Mouse (Mus musculus): ENCODE results near the gene Slit3.

The Slit3 gene

DNA sequence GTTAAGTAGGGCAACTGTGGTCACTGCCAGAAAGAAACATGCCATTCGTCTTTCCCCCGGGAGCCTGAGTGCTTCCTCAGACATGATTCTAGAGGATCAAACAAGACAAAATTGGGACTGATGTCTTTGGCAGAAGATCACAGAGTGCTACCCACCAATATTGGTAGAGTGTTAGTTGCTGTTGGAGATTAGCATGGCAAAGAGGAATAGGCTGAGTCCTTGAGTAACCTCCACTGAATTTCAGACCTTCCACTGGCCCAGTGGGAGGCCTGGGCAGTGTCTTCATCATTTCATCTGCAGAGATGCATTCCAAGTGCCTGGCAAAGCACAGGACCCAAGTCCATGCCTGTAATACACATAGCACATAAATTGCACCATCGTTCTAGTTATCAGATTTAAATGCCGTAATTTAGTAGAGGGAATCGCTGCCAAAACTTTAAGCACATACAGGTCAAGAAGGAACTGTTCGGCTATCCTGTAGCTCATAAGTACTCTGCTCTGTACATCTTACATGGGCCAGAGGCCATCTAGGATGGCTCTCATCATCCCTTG, 77.6 kb downstream of the Slit3 start:
- DNase-seq (ENCODE audit: low spot score): no peak

DNA sequence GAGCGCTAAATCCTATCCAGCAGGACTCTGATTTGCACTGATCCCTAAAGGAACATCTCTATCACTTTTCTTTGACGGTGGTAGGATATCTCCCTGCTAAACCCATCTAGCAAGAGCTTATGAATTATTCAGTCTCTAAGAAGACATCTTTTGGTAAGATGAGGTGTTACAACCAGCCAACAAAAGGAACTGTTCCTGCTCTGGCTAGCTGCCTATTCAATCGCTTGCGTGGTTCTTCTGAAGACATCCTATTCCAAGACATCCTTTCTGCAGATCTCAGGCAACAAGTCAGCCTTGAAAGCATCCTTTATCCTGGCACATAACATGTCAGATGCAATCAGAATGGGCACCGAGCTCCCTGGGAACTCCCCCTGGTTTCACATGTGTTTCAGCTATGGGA, 81.3 kb downstream of the Slit3 start:
- no peak for DNase-seq (ENCODE audit: low spot score)

DNA sequence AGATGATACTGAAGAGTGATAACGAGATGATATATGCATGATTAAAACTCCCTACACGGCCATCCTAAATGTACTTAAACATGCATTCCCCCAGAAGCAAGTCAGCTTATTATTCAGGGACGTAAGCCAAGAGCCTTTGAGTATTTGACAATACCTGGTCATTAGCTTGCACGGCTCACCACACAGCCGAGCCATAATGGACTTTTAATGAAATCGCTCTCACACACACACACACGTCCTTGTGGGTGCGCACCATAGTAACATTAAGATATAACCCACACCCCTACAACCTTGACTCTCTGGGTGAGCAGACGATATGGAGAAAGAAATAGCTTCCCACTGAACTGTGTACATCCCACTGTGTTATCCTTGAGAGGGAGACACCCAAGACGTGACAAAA, 82.6 kb downstream of the Slit3 start:
- DNase-seq (ENCODE audit: low spot score): no peak

DNA sequence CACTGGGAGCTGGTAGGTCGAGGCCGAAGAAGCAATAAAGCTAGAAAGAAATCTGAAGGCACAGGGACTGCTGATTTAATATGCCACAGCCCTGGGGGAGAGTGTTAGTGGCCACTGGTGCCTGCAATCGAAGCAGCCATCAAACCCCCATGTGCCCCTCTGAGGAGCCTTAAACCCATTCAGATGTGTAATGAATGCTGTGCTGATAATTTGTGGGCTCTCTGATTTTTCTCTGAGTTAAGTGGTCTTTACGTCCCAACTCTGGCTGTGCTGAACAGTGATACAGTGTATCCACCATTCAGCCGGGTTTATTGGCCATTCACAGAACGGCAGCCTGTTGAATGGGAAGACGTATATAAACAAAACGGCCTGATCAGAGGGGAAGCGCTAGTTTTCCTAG, 83.1 kb downstream of the Slit3 start:
- peak; percentile 62 for DNase-seq (ENCODE audit: low spot score)

DNA sequence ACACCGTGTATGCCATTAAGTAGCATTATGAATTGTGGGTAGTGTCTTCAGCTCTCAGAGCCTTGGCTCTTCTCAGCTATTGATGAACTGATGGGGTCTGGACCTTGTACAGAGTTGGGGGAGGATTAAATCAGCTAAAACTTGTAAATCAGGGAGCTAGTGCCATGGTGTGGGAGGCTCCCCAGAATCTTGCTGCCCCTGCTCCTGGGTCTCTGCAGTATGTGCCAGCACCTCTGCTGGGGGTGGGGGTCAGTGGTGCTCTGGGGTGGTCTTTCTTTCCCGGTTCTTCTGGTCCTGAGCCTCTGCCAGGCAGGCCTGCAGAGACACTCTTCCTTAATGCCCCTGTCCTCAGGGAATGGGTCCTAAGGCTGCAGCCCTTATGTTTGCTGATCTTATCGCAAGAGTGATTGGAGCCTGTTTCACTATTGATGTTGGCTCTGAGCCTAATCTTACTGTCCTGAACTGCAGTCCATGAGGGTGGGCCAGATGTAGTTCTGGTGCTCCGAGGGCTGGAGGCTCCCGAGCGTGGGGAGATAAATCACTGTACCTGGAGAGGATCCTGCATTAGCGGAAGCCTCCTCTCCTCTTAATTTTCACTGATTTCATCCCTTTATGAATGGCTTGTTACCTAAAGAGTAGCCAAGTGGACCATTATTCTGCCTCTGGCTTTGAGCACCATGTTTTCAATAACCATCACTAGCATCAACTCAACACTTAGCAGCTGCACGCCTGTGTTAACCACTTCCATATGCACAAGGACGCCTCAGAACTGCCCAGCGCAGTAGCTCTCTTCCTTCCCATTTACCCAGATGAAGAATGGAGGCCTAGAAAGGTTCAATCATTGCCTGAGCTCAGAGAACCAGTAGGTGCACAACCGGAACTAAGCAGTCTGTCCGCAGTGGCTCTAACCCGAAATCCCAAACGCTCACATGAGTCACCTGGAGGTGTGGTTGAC, 90.0 kb downstream of the Slit3 start:
- no peak for DNase-seq (ENCODE audit: low spot score)

DNA sequence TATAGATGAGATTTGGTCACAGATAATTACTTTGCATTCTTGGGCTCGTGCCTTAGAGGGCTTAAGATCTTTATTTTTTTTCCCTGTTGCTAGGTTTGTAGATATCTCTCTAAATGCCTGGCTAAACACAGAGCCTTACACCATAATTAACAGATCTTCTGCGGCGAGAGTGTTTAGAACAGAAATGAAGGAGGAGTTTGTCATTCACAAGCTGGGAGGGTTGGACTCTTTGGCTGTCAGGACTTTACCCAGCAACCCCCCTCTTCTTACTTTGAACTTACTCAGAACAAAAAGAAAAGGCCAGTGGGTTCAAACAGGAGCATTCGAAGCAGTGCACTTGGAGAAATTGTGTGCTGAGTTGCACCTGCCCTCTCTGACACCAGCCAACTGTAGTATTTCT, 103.0 kb downstream of the Slit3 start:
- no peak for DNase-seq (ENCODE audit: low spot score)

DNA sequence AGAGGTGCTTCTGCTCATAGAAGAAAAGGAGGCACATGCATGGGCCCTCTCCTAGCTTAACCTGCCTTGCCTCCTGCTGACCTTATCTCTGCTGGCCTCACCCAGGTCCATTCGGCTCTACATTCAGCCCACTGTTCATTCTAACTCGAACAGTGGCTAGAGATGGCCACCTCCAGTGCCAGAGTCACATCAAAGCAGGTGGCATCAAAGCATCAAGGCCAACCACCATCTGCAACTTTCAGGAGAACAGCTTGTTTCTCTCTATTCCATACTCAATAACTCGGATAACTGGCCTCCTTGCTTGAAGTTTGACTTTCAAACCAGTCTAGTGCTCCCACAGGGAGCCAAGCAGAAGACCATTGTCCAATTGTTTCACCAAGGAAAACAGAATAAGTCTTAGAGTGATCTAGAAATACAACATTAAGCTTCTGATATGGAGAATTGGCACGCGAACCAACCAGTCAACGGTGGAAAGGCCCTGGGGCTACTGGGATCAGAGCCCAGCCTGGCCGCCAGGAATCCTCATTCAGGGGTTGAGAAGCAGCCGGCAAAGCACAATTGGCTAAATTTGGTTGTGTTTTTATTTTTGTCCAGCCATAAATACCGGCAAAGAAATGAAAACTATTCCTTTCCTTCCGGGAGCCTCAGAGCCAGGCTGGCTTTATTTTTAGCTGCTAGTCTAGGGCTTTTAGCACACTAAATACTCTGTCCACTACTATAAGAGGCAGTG, 110.5 kb downstream of the Slit3 start:
- no peak for DNase-seq (ENCODE audit: low spot score)

DNA sequence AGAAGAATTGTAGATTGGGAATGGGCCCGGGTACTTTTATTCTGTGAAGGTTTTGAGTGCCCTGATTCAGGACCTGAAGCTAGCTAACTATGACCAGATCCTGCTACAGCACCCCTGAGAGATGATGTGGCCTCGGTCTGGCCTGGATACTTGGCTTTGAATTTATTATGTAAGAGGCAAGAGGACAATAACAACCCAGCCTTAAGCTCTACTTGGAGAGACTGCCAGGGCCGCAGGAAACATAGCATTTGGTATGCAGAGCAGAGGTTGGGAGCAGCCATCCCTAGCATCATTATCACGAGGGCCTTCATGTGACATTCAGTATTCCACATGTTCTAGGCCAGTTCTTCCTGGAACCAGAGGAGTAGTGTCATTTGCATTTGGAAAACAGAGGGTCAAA, 111.3 kb downstream of the Slit3 start:
- no peak for DNase-seq (ENCODE audit: low spot score)

DNA sequence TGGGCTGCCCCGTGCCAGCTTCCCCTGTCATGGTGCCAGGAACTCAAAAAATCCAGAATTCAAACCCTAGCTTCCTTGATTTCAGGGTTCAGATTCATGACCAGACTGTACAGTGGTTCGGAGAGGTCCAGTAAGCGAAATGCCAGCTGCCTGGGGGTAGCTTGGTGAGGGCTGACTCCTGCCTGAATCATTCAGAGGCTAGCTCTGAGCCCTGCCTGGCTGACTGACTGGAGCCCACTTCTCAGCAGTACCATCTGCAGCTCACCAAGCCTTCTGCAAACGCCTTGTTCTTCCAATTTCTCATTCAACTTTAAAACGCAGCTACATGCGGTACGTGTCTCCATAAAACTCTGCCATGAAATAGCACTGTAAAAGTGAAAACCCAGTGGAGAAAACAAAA, 120.4 kb downstream of the Slit3 start:
- no peak for DNase-seq (ENCODE audit: low spot score)

DNA sequence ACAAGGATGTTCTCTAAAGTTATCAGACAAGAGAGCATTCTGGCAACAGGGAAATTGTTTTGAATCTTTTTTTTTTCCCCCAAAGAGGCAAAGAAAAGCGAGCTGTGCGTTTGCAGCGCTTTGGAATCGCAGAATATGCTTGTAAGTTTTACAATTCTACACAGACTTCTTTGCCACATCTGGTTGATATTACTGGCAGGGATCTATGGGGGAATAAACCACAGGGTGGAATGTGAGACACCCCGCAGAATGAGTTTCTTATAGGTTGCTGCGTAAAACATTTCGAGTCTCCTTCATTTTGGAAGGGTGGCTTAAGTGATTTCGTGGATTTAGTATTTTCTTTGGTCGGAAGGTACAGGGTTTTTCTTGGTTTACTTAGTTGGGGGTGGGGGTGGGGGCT, 122.6 kb downstream of the Slit3 start:
- no peak for DNase-seq (ENCODE audit: low spot score)

DNA sequence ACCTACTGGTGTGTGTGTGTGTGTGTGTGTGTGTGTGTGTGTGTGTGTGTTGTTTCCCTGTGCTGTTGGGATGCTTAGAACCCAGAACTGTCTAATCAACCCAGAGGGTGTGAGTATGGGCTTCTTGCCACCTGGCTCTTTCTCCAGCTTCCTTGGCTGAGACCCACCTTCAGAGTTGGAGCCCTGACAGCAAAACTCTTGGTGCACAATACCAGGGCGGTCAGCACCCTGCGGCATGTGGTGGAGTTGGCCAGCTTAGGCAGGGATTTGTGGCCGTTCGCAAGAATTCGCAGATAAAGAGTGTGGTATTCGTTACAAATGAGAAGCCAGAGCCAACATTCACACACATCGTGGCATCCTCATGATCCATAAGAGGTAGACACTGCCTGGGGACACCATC, 123.5 kb downstream of the Slit3 start:
- DNase-seq (ENCODE audit: low spot score): no peak

DNA sequence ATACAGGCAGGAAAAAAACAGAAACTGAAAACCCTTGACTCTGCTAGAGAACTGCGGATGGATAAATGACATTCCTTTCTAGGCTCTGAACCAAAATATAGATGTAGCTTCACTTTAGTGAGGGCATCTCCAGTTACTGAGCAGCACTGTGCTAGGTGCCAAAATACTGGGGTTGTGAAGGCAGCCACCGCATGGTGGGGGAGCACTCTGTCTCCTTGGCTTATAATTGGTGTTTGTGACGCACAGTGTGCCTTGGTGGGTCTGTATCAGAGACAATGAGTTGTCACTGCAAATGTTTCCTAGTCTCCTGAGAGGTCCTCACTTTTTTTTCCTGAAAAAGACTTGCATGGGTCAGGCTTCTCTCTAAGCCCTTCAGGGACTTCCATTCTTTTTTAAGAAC, 125.6 kb downstream of the Slit3 start:
- no peak for DNase-seq (ENCODE audit: low spot score)

DNA sequence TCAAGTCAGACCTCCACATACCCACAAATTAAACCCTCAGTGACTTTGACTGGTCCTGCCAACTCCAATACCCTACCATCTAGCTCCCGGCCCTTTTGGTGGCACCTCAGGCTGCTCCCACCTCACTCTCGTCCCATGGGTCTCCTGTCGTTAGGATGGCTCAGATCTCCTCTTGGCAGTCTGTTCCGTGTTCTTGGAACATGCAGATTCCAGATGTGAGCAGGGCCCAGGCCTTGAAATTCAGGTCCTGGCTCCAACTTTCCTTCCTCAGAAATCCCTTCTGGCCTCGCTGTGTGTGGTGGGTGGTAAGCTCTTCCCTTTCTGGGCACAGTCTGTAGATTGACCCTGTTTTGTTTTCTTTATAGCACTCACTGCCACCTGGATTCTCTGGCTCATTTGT, 127.1 kb downstream of the Slit3 start:
- DNase-seq (ENCODE audit: low spot score): no peak

DNA sequence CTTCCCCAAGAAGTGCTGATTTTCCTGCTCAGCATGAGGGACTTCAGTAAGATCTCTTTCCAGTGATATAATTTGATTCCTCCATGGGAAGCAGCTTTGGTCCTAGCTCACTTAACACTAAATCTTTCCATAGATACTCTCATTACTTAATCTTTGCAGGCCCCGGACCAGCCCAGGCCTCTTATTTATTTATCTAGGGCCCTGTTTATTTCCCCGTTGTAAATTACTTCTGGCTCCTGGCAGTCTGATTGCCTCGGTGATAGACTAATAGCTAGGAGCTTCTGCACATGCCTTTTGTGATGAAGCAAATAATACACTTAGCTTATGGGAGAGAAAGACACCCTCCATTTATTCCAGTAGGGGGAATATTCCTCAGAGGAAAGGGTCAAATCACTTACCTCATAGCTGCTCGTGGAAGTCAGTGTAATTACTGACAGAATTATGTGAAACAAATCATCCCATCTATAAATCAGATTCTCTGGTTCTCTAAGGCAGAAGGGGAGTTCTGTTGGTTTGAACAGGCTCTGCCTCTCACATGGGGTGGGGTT, 129.9 kb downstream of the Slit3 start:
- DNase-seq (ENCODE audit: low spot score): no peak

DNA sequence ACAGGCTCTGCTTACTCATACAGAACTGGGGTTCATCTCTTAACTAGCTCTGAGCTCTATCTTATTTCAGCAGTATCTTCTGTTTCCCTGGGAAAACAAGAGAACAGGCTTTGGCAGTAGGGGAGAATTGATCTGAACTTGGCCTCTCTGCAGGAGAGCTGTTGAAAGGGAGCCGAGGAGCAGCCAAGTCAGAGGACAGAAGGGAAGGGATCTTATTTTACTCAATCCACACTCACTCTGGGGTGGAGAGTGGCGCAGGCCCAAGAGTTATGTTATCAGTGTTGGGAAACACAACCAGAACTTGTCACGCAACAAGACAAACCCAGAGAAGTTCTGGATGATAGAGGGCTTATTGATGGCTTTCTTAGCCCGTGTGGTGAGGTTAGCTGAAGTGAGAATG, 130.9 kb downstream of the Slit3 start:
- DNase-seq (ENCODE audit: low spot score): no peak

DNA sequence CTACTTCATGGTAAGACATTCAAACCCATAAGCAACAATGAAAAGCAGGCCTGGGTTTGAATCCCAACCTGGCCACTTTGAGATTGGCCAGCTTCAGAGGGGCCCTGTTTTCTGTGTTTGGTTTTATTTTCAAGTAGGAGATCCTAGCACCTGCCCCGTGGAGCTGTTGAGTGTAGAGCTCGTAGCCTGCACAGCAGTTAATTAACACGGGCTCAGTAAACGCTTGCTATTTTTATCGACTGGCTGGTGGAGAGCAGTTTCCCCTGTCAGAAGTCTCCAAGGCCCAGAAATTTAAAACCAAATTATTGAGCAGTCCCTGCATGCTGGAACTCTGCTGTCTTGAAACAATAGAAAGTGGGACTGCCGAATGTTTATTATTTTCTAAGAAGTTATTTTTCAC, 136.3 kb downstream of the Slit3 start:
- no peak for DNase-seq (ENCODE audit: low spot score)

DNA sequence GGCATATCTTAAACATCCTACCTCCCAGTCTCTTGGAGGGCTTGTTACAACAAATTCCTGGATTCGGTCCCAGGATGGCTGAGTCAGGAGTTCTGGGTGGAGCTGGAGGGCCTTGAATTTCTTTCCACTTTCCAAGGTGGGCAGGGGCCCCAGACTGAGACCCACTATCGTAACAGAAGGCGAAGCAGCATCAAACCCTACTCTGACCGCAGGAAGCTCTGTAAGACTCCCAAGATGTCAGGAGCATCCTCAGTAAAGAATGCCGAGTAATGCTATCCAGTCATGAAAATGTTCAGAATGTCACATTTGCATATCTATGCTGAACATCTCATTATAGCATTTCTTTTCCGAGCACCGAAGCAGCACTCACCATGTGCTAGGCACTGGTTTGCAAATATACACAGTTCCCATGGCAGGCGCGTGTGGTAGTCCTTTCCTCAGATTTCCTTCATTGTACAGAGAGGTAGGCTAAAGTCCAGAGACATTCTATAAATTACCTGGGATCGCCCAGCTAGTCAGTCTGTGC, 140.6 kb downstream of the Slit3 start:
- no peak for DNase-seq (ENCODE audit: low spot score)

DNA sequence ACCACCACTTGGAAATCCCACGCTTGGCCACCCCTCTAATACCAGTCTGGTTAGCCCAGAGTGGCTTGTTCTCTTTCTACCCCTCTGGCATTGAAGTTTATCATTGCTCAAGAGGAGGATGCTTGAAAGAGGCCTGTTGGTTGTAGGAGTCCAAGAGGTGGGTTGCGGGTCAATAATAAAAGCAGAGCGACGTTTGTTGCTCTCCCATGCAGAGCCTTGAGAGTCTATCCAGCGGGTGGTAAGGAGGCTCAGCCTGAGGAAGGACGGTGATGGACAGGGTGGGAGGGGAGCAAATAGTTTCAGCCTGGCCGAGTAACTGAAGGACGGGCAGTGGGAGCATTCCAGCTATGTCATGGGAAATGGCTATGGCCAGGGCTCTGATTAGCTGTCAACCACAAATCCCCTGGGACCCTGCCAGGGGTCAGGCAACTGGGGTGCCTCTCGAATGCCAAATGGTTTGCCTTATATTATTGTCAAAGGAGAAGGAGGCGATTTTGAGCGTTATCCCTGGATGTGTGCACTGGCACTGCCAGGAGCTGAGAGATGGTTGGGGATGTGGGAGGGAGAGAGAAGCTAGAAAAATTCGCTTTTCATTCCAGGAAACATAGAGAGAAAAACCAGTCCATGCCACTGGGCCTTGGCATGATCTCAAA, 141.4 kb downstream of the Slit3 start:
- no peak for DNase-seq (ENCODE audit: low spot score)

DNA sequence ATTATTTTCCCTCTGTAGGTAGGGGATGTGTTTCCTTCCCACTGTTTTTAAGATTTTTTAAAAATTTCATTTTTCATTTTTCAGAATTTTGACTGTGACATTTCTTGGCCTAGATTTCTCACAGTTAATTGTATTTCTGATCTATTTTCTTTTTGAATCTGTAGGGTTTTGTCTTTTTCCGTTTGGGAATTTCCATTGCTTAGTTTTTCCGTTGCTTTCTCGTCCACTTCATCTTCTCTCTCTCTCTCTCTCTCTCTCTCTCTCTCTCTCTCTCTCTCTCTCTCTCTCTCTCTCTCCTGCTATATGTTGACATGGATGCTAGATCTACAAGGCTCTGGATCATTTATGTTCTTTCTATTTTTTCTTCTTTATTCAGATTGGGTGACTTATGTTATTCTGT, 143.7 kb downstream of the Slit3 start:
- DNase-seq (ENCODE audit: low spot score): no peak

DNA sequence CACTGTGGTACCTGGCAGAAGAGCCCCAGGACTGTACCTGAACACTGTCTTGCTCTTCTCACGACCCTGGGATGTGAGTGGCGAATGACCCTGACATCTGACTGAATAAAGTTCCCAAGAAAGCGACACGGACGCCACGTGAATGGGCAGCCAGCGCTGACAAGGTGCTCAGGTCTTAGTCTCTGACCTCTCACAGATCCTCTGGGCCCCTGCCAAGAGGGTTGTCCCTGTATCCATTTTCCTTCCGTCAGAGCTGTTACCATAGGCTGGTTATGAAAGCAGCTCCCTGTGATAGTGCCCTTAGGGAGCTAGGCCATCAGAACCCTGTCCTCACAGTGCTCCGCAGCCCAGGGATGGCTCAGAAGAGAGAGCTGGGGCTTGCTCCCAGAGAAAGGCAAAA, 149.4 kb downstream of the Slit3 start:
- no peak for DNase-seq (ENCODE audit: low spot score)

DNA sequence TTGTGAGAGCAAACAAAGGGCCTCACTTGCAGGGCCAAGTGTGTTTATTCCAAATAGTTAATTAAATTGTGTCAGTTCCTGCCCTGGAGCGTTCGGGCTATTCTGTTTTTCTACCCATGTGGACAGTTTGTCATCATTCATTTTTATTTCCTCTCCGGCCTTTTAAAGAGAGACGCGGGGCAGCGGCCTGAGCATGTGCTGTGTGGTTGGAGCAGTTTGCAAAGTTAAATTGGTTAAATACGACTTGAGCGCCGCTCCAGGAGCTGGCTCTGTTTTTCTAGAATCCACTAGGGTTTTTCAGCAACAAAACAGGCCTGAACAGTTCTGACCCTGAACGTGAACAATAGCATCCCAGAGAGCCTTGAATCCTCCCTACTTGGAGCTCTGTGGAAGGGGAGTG, 152.4 kb downstream of the Slit3 start:
- peak; percentile 42 for DNase-seq (ENCODE audit: low spot score)

DNA sequence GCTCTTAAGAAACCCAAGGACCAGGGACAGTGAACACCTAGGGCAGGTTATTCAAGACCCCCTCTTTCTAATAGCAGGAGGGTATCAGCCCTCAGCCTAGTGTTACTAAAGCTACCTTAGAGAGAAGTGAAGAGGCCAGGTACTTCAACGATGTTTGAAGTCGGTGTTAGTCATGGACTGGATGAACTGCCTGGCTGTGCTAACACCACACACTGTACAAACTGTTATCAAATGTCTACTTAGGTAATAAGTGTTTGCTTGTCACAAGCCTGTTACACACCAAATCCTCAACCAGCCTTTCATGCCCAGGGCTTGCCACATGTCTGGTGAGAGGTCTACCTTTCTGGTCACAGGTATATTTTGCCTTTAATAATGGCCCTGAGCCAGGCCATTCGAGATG, 153.0 kb downstream of the Slit3 start:
- DNase-seq (ENCODE audit: low spot score): no peak

Data from testis, postnatal 14 days (tissue).